Mouse (Mus musculus): ENCODE measurements around the gene 1700034I23Rik. TPM values are rescaled to one million over a fixed set of nuclear protein-coding genes. Genes with fewer than 3 reads are reported as not detected.
"Not testable (repeated sequence)": the region's sequence is repeated elsewhere in the genome, so short reads cannot be mapped to it uniquely, and the experiment has no call there.

Gene 1700034I23Rik
- polyA plus RNA-seq (2015; fragmentation: Nextera tagmentation; extraction: Ambion mirVana) = 0.29 and 0.37 TPM in 2 replicates

DNA sequence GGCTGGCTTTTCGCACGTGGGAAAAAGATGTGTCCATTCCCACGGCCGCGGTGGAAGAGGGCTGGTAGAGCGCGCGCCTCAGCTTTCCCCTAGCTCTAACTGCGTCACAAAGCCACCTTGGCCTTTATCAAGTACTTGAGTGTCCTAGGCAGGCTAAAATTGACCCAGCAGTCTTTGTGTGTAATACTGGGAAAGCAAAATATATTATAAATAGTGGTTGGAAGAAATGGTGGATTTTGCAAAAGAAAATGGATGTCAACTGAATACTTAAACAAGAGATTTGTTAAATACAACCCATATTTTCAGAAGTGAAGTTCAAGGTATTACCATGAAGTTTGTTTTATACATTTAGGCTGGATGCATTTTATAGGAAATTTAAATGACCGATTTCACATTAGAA is at the start of gene 1700034I23Rik:
Gene 1700034I23Rik, minus strand, starts transcription at position 101 of the 400 bp plus-strand sequence.
- H3K9ac ChIP-seq (replicated peaks; ENCODE audit: low read depth, low read length); H3K4me2 ChIP-seq (ENCODE audit: low read length); H3K4me3 ChIP-seq (replicated peaks; ENCODE audit: low read length); H3K4me1 ChIP-seq (replicated peaks; ENCODE audit: control insufficient read depth, insufficient read depth, low read length); H3K9me3 ChIP-seq (ENCODE audit: control insufficient read depth, low read length); H3K27ac ChIP-seq (ENCODE audit: low read length); H3K36me3 ChIP-seq (ENCODE audit: control insufficient read depth, insufficient read depth); H3K27me3 ChIP-seq (replicated peaks; ENCODE audit: control insufficient read depth, insufficient read depth, low read length); ATAC-seq: not testable (repeated sequence)
- 96% methylated on average over 5 of the region's 10 CpGs for whole genome bisulfite sequencing

- Histone ChIP-seq H3K27me3 (replicated peaks; ENCODE audit: control insufficient read depth, insufficient read depth, low read length) (0 out of 2 replicates have a peak, but pooled peaks cover 5% of the 10 kb centered on the region), H3K36me3 (ENCODE audit: control insufficient read depth, insufficient read depth) (no peaks in the 10 kb centered on the region), H3K4me3 (replicated peaks; ENCODE audit: low read length) (peak overlapping the region; percentile 71), H3K27ac (ENCODE audit: low read length) (no peak overlapping the region), H3K9ac (replicated peaks; ENCODE audit: low read depth, low read length) (no peak overlapping the region), H3K4me1 (replicated peaks; ENCODE audit: control insufficient read depth, insufficient read depth, low read length) (peaks cover 12% of the 10 kb centered on the region; the same call in 1 of the 2 replicates), H3K4me2 (ENCODE audit: low read length) (peak overlapping the region; percentile 95), H3K9me3 (ENCODE audit: control insufficient read depth, low read length) (no peaks in the 10 kb centered on the region)
- no peak for ATAC-seq
- WGBS = 13% methylated on average over 7 of the region's 7 CpGs
These were observed 49.0 kb upstream of the 1700034I23Rik start for GRCm38 (mm10) chr3:40951365-40951764.

- under 1% methylated on average over 43 of the region's 43 CpGs for WGBS
- H3K27me3 ChIP-seq (replicated peaks; ENCODE audit: control insufficient read depth, insufficient read depth, low read length) = 0 out of 2 replicates have a peak, but pooled peaks cover 5% of the 10 kb centered on the region
- H3K36me3 ChIP-seq (ENCODE audit: control insufficient read depth, insufficient read depth) = no peaks in the 10 kb centered on the region
- no peak for ATAC-seq
- peak overlapping the region; percentile 68 for H3K9ac ChIP-seq (replicated peaks; ENCODE audit: low read depth, low read length)
- H3K4me2 ChIP-seq (ENCODE audit: low read length) = peak overlapping the region; percentile 95
- no peaks in the 10 kb centered on the region for H3K9me3 ChIP-seq (ENCODE audit: control insufficient read depth, low read length)
- peak overlapping the region; percentile 71 for H3K4me3 ChIP-seq (replicated peaks; ENCODE audit: low read length)
- peaks cover 12% of the 10 kb centered on the region; the same call in 1 of the 2 replicates for H3K4me1 ChIP-seq (replicated peaks; ENCODE audit: control insufficient read depth, insufficient read depth, low read length)
- H3K27ac ChIP-seq (ENCODE audit: low read length) = no peak overlapping the region
These were observed 48.4 kb upstream of the 1700034I23Rik start for GRCm38 (mm10) chr3:40950601-40951201.

DNA sequence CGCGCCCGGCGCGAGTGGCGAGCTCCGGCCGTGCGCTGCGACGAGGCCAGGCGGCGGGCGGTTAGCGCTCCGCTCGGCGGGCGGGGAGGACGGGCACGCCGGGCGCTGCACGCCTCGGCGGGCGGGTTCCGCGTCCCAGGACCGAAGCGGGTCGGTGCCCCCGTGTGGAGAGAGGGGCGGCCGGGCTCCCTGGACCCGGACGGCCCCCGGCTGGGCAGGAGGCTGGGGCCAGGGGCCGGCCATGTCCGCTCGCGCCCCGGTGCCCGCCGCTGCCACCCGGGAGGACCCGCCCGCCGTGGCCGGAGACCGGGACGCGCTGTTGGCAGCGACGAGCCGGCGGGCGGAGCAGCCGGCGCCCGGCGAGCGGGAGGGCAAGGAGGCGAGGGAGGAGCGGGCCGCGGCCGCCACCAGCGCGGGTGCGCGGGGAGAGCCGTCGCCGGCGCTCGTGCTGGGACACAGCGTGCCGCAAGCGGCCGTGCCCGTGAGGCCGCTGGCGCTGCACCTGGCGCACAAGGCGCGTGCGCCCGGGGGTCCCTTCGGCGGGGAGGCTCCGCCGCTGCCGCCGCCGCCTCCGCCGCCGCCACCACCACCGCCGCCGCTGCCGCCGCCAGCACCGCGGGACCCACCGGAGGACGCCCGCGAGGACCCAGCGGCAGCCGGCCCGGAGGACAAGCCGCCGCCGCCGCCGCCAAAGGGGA is 47.7 kb upstream of the 1700034I23Rik start:
- Histone ChIP-seq H3K4me3 (replicated peaks; ENCODE audit: low read length) (peak overlapping the region; percentile 71), H3K27me3 (replicated peaks; ENCODE audit: control insufficient read depth, insufficient read depth, low read length) (0 out of 2 replicates have a peak, but pooled peaks cover 5% of the 10 kb centered on the region), H3K36me3 (ENCODE audit: control insufficient read depth, insufficient read depth) (no peaks in the 10 kb centered on the region), H3K4me2 (ENCODE audit: low read length) (peak overlapping the region; percentile 95), H3K4me1 (replicated peaks; ENCODE audit: control insufficient read depth, insufficient read depth, low read length) (peaks cover 12% of the 10 kb centered on the region; the same call in 1 of the 2 replicates), H3K9me3 (ENCODE audit: control insufficient read depth, low read length) (no peaks in the 10 kb centered on the region), H3K9ac (replicated peaks; ENCODE audit: low read depth, low read length) (peak overlapping the region; percentile 68), H3K27ac (ENCODE audit: low read length) (peak overlapping the region; percentile 38; the same call in 1 of the 2 replicates)
- under 1% methylated on average over 78 of the region's 118 CpGs for WGBS
- peak; percentile 54 for ATAC-seq

- peak within 1 kb of the TSS; percentile 38; the same call in 1 of the 2 replicates for H3K27ac ChIP-seq (ENCODE audit: low read length)
- peak; percentile 93 for ATAC-seq
- no peaks in the 10 kb centered on the region for H3K9me3 ChIP-seq (ENCODE audit: control insufficient read depth, low read length)
- H3K27me3 ChIP-seq (replicated peaks; ENCODE audit: control insufficient read depth, insufficient read depth, low read length) = 0 out of 2 replicates have a peak, but pooled peaks cover 5% of the 10 kb centered on the region
- H3K4me2 ChIP-seq (ENCODE audit: low read length) = peak within 1 kb of the TSS; percentile 95
- WGBS = under 1% methylated on average over 58 of the region's 66 CpGs
- H3K9ac ChIP-seq (replicated peaks; ENCODE audit: low read depth, low read length) = peak within 1 kb of the TSS; percentile 68
- no peaks in the 10 kb centered on the region for H3K36me3 ChIP-seq (ENCODE audit: control insufficient read depth, insufficient read depth)
- H3K4me1 ChIP-seq (replicated peaks; ENCODE audit: control insufficient read depth, insufficient read depth, low read length) = peaks cover 12% of the 10 kb centered on the region; the same call in 1 of the 2 replicates
- H3K4me3 ChIP-seq (replicated peaks; ENCODE audit: low read length) = peak within 1 kb of the TSS; percentile 71
These were observed 47.0 kb upstream of the 1700034I23Rik start, which contains the start of gene Larp1b for GRCm38 (mm10) chr3:40949170-40949902. Gene Larp1b (plus strand): TSS chr3:40949828.

GRCm38 (mm10) chr3:40939019-40939418 is 36.7 kb upstream of the 1700034I23Rik start:
- Histone ChIP-seq H3K4me3 (replicated peaks; ENCODE audit: low read length) (no peak overlapping the region), H3K9ac (replicated peaks; ENCODE audit: low read depth, low read length) (no peak overlapping the region), H3K4me1 (replicated peaks; ENCODE audit: control insufficient read depth, insufficient read depth, low read length) (no peaks in the 10 kb centered on the region), H3K27ac (ENCODE audit: low read length) (no peak overlapping the region), H3K4me2 (ENCODE audit: low read length) (no peak overlapping the region), H3K9me3 (ENCODE audit: control insufficient read depth, low read length) (no peaks in the 10 kb centered on the region), H3K36me3 (ENCODE audit: control insufficient read depth, insufficient read depth) (peaks cover 6% of the 10 kb centered on the region), H3K27me3 (replicated peaks; ENCODE audit: control insufficient read depth, insufficient read depth, low read length) (no peaks in the 10 kb centered on the region)
- ATAC-seq = no peak

- Histone ChIP-seq H3K4me1 (replicated peaks; ENCODE audit: control insufficient read depth, insufficient read depth, low read length) (no peaks in the 10 kb centered on the region), H3K4me3 (replicated peaks; ENCODE audit: low read length) (no peak overlapping the region), H3K4me2 (ENCODE audit: low read length) (no peak overlapping the region), H3K36me3 (ENCODE audit: control insufficient read depth, insufficient read depth) (peaks cover 11% of the 10 kb centered on the region), H3K27ac (ENCODE audit: low read length) (no peak overlapping the region), H3K27me3 (replicated peaks; ENCODE audit: control insufficient read depth, insufficient read depth, low read length) (no peaks in the 10 kb centered on the region), H3K9ac (replicated peaks; ENCODE audit: low read depth, low read length) (no peak overlapping the region), H3K9me3 (ENCODE audit: control insufficient read depth, low read length) (no peaks in the 10 kb centered on the region)
- no peak for ATAC-seq
- WGBS = 95% methylated on average over 4 of the region's 4 CpGs
These were observed 36.2 kb upstream of the 1700034I23Rik start for GRCm38 (mm10) chr3:40938592-40938991.

DNA sequence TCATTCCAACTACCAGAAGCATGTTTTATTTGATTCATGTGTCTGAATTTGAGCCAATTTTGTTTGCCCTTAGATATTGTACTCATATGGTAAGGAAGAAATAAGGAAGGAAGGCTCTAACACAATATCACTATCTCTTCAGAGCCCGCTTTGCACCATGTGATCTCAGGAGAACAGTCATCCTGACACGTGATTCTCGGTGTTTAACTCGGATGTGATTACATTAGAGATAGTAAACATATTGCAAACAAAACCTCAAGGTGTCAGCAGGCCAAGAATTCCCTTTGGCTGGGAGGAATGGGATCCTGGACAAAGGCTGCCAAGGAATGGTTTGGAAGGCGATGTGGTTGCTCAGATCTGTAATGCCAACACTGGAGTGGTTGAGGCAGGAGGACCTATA is 35.8 kb upstream of the 1700034I23Rik start:
- H3K27ac ChIP-seq (ENCODE audit: low read length) = no peak overlapping the region
- 86% methylated on average over 5 of the region's 5 CpGs for WGBS
- ATAC-seq = no peak

GRCm38 (mm10) chr3:40894336-40894735 is 8.0 kb downstream of the 1700034I23Rik start:
- under 1% methylated on average over 19 of the region's 24 CpGs for WGBS

More for the DNA sequence above, 35.8 kb upstream of the 1700034I23Rik start:
- Histone ChIP-seq H3K36me3 (ENCODE audit: control insufficient read depth, insufficient read depth) (peaks cover 14% of the 10 kb centered on the region), H3K4me2 (ENCODE audit: low read length) (no peak overlapping the region), H3K4me1 (replicated peaks; ENCODE audit: control insufficient read depth, insufficient read depth, low read length) (no peaks in the 10 kb centered on the region), H3K4me3 (replicated peaks; ENCODE audit: low read length) (no peak overlapping the region), H3K27me3 (replicated peaks; ENCODE audit: control insufficient read depth, insufficient read depth, low read length) (no peaks in the 10 kb centered on the region), H3K9ac (replicated peaks; ENCODE audit: low read depth, low read length) (no peak overlapping the region), H3K9me3 (ENCODE audit: control insufficient read depth, low read length) (no peaks in the 10 kb centered on the region)

More at GRCm38 (mm10) chr3:40894336-40894735, 8.0 kb downstream of the 1700034I23Rik start:
- H3K9ac ChIP-seq (replicated peaks; ENCODE audit: low read depth, low read length) = peak overlapping the region; percentile 71
- H3K27ac ChIP-seq (ENCODE audit: low read length) = 0 out of 2 replicates have a peak overlapping the region, but pooled peaks have one; percentile 23
- peak overlapping the region; percentile 56 for H3K4me3 ChIP-seq (replicated peaks; ENCODE audit: low read length)
- peak; percentile 73 for ATAC-seq
- peak overlapping the region; percentile 69 for H3K4me2 ChIP-seq (ENCODE audit: low read length)
- H3K36me3 ChIP-seq (ENCODE audit: control insufficient read depth, insufficient read depth); H3K27me3 ChIP-seq (replicated peaks; ENCODE audit: control insufficient read depth, insufficient read depth, low read length); H3K4me1 ChIP-seq (replicated peaks; ENCODE audit: control insufficient read depth, insufficient read depth, low read length); H3K9me3 ChIP-seq (ENCODE audit: control insufficient read depth, low read length): not testable (repeated sequence)
